ENCODE assay signal across 14 mouse cellular contexts in genomic region chr5:134295277-134296050, GRCm38 (mm10). TPM values are rescaled to one million over a fixed set of nuclear protein-coding genes. Genes with fewer than 3 reads are reported as not detected.
DNase-seq lines count a peak whose midpoint lies in the region; ATAC-seq and TF ChIP-seq lines count a peak whose summit lies in the region.
"Had no signal": no experiment of that assay in that cellular context is flagged by ENCODE, and none has a peak within 500 bp of the region (broad histone marks: within the 10 kb centered on the region; RNA-seq: fewer than 3 reads in every experiment).

No protein-coding gene starts in this region.

- peak; percentile 46 to 64 for DNase-seq in cerebellum, postnatal 25 days
- no peak for DNase-seq in cerebellum, postnatal 10 days
- DNase-seq in left cerebral cortex, adult 2 months (ENCODE audit: extremely low spot score in 1 of 2, low spot score in 2 of 2) = no peak
- no peak for DNase-seq in left cerebral cortex, postnatal 4 days
- DNase-seq in gastrocnemius, adult 8-10 months (ENCODE audit: low spot score in 2 of 2) = no peak
- no peak for DNase-seq in spleen, adult 18-20 months
- DNase-seq: adrenal gland, adult 8-10 months; B cell, adult 2 months; heart, adult 2 months had no signal

- H3K27ac ChIP-seq in left cerebral cortex, adult 2 months = peak overlapping the region; percentile 8; the same call in 1 of the 2 replicates
- H3K27ac ChIP-seq in intestine, embryonic 15.5 days = no peak overlapping the region
- peak overlapping the region; percentile 12 for H3K27ac ChIP-seq in liver, embryonic 16.5 days (ENCODE audit: low read length)
- H3K27ac ChIP-seq: heart, adult 2 months; neural tube, embryonic 15.5 days had no signal

- H3K9me3 ChIP-seq in intestine, embryonic 15.5 days = 0 out of 2 replicates have a peak, but pooled peaks cover 3% of the 10 kb centered on the region
- H3K9me3 ChIP-seq in liver, embryonic 16.5 days (replicated peaks; ENCODE audit: control insufficient read depth, low read length) = no peaks in the 10 kb centered on the region
- H3K9me3 ChIP-seq: midbrain, embryonic 13.5 days; neural tube, embryonic 15.5 days had no signal

- H3K4me2 ChIP-seq in intestine, embryonic 15.5 days (replicated peaks) = no peak overlapping the region
- H3K4me2 ChIP-seq in liver, embryonic 16.5 days (ENCODE audit: low read depth, low read length) = no peak overlapping the region
- H3K4me2 ChIP-seq: midbrain, embryonic 13.5 days; neural tube, embryonic 15.5 days had no signal

- WGBS in intestine, embryonic 15.5 days = 86% methylated on average over 16 of the region's 16 CpGs
- WGBS in liver, embryonic 16.5 days (ENCODE audit: insufficient replicate concordance) = 77% methylated on average over 16 of the region's 16 CpGs

- intact Hi-C loops in left cerebral cortex, adult 2 months (cut with DNase I) = no loop called here
- intact Hi-C loops in left cerebral cortex, postnatal 4 days (cut with DNase I) = no loop called here

- ATAC-seq in intestine, embryonic 15.5 days = peak; percentile 28; the same call in 1 of the 2 replicates
- ATAC-seq in liver, embryonic 16.5 days (ENCODE audit: low read depth) = peak; percentile 73
- ATAC-seq: lung, postnatal 0 days; midbrain, embryonic 13.5 days had no signal

- no peak overlapping the region for H3K4me3 ChIP-seq in left cerebral cortex, adult 2 months
- no peak overlapping the region for H3K4me3 ChIP-seq in intestine, embryonic 15.5 days (replicated peaks)
- H3K4me3 ChIP-seq in liver, embryonic 16.5 days (ENCODE audit: low read depth, low read length) = no peak overlapping the region
- H3K4me3 ChIP-seq: heart, adult 2 months; midbrain, embryonic 13.5 days; neural tube, embryonic 15.5 days had no signal

- no peaks in the 10 kb centered on the region for H3K27me3 ChIP-seq in intestine, embryonic 15.5 days (replicated peaks)
- H3K27me3 ChIP-seq in liver, embryonic 16.5 days (ENCODE audit: control insufficient read depth, insufficient read depth, low read depth, low read length) = no peaks in the 10 kb centered on the region
- H3K27me3 ChIP-seq: midbrain, embryonic 13.5 days; neural tube, embryonic 15.5 days had no signal

- no peak overlapping the region for H3K9ac ChIP-seq in intestine, embryonic 15.5 days
- H3K9ac ChIP-seq in liver, embryonic 16.5 days (ENCODE audit: low read depth, low read length) = no peak overlapping the region
- H3K9ac ChIP-seq: midbrain, embryonic 13.5 days; neural tube, embryonic 15.5 days had no signal

- H3K36me3 ChIP-seq in intestine, embryonic 15.5 days = peaks cover 34% of the 10 kb centered on the region
- peaks cover 15% of the 10 kb centered on the region; the same call in 1 of the 2 replicates for H3K36me3 ChIP-seq in liver, embryonic 16.5 days (ENCODE audit: control insufficient read depth, insufficient read depth)

- no peak for TF ChIP-seq CTCF in left cerebral cortex, adult 2 months (IDR thresholded peaks at IDR 0.05)

- H3K4me1 ChIP-seq in intestine, embryonic 15.5 days (replicated peaks) = no peaks in the 10 kb centered on the region
- H3K4me1 ChIP-seq in liver, embryonic 16.5 days (ENCODE audit: control insufficient read depth, low read depth, low read length) = no peaks in the 10 kb centered on the region; the same call in 1 of the 2 replicates

RNA-seq across cellular contexts. Expression of gene Gtf2i, which starts 19.1 kb away (rescaled TPM):
- 100 to 1,000 TPM; 219 to 221 TPM for total RNA-seq in left cerebral cortex, adult 2 months (2021)
- total RNA-seq in left cerebral cortex, postnatal 4 days (2021) = 100 to 1,000 TPM; 172 to 181 TPM
- 125 and 137 TPM in 2 replicates for polyA plus RNA-seq in intestine, embryonic 15.5 days (2015; fragmentation: Nextera tagmentation; extraction: Ambion mirVana)
- 31.7 and 34.2 TPM in 2 replicates for polyA plus RNA-seq in liver, embryonic 16.5 days (2015; fragmentation: Nextera tagmentation; extraction: Ambion mirVana)
- 100 to 1,000 TPM; 109 to 119 (median 112) TPM for total RNA-seq in gastrocnemius, adult 8-10 months (2022)

Comparison
In these comparisons a context has a peak if more than half of its experiments do, and no peak if none do; other contexts are left out.
1. DNase-seq: peak in cerebellum, postnatal 25 days (2 of 2); none in cerebellum, postnatal 10 days (0 of 2), left cerebral cortex, adult 2 months (0 of 2), left cerebral cortex, postnatal 4 days (single experiment), gastrocnemius, adult 8-10 months (0 of 2) and spleen, adult 18-20 months (0 of 2).